Mouse (Mus musculus) NIH3T3 (cell line): ENCODE data around the gene Gpr107.

Experiments used
- DNase-seq: peaks from one replicate; pipeline ENCODE4 v3.0.0-alpha.2; 2012; ENCODE audit warnings: low read depth

Gene Gpr107

GRCm38 (mm10) chr2:31201851-31202250, 49.7 kb downstream of the Gpr107 start:
- DNase-seq, result no peak

- no peak for DNase-seq
Measured at GRCm38 (mm10) chr2:31202357-31202756, 50.2 kb downstream of the Gpr107 start.

GRCm38 (mm10) chr2:31202956-31203355, 50.8 kb downstream of the Gpr107 start:
- no peak for DNase-seq

GRCm38 (mm10) chr2:31204677-31205076, 52.6 kb downstream of the Gpr107 start:
- no peak for DNase-seq

- DNase-seq, result no peak
Measured at GRCm38 (mm10) chr2:31206211-31206610, 54.1 kb downstream of the Gpr107 start.

- no peak for DNase-seq
Measured at GRCm38 (mm10) chr2:31206882-31207281, 54.8 kb downstream of the Gpr107 start.

- no peak for DNase-seq
Measured at GRCm38 (mm10) chr2:31208544-31209142, 56.5 kb downstream of the Gpr107 start.

- DNase-seq, result peak; percentile 74
Measured at GRCm38 (mm10) chr2:31209525-31209924, 57.4 kb downstream of the Gpr107 start.

GRCm38 (mm10) chr2:31210144-31210847, 58.2 kb downstream of the Gpr107 start:
- DNase-seq, result no peak

GRCm38 (mm10) chr2:31211204-31211603, 59.1 kb downstream of the Gpr107 start:
- no peak for DNase-seq

GRCm38 (mm10) chr2:31214211-31214796, 62.2 kb downstream of the Gpr107 start:
- no peak for DNase-seq

- no peak for DNase-seq
Measured at GRCm38 (mm10) chr2:31218611-31219010, 66.5 kb downstream of the Gpr107 start.

- no peak for DNase-seq
Measured at GRCm38 (mm10) chr2:31219470-31219869, 67.4 kb downstream of the Gpr107 start.

- no peak for DNase-seq
Measured at GRCm38 (mm10) chr2:31220844-31221243, 68.7 kb downstream of the Gpr107 start.

- no peak for DNase-seq
Measured at GRCm38 (mm10) chr2:31221582-31221981, 69.5 kb downstream of the Gpr107 start.

GRCm38 (mm10) chr2:31228768-31229311, 76.7 kb downstream of the Gpr107 start:
- DNase-seq, result no peak

GRCm38 (mm10) chr2:31239203-31239696, 87.1 kb downstream of the Gpr107 start:
- peak; percentile 11 for DNase-seq

- no peak for DNase-seq
Measured at GRCm38 (mm10) chr2:31239833-31240232, 87.7 kb downstream of the Gpr107 start.

- peak; percentile 24 for DNase-seq
Measured at GRCm38 (mm10) chr2:31241639-31242038, 89.5 kb downstream of the Gpr107 start.

- peak; percentile 33 for DNase-seq
Measured at GRCm38 (mm10) chr2:31244216-31244615, 92.1 kb downstream of the Gpr107 start.

- peak; percentile 35 for DNase-seq
Measured at GRCm38 (mm10) chr2:31245051-31245450, 92.9 kb downstream of the Gpr107 start.

- DNase-seq, result peak; percentile 81
Measured at GRCm38 (mm10) chr2:31245491-31246141, 93.5 kb downstream of the Gpr107 start, which contains the start of gene Ncs1. TSS of gene Ncs1 (plus strand) at chr2:31245823.
